Mouse (Mus musculus) E14TG2a.4 (cell line): Measurements from ENCODE around the gene Ttc7b.

ENCODE experiments used
- CTCF ChIP-seq: conservative IDR thresholded peaks from 2 replicates; pipeline ENCODE4 v1.5.1; 2014; ENCODE audit warnings: low read length
- NANOG ChIP-seq: IDR thresholded peaks from 2 replicates; pipeline ENCODE4 v1.6.1; 2014; ENCODE audit warnings: borderline replicate concordance, low read length, mixed read lengths

GRCm38 (mm10) chr12:100402296-100403004 is 118.2 kb downstream of the Ttc7b start:
- TF ChIP-seq CTCF (no peak), NANOG (no peak)
